Mouse (Mus musculus) neural tube, embryonic 10.5 days (tissue): ENCODE results near the gene Cog2.

Experiments used
- DNase-seq: peaks from one replicate; pipeline ENCODE4 v3.0.0-alpha.2; 2017; ENCODE audit warnings: low spot score; ENCODE audit errors: extremely low spot score

Gene Cog2

GRCm38 (mm10) chr8:124569593-124569992 lies 49.0 kb downstream of the Cog2 start, which contains the start of gene Agt:
Gene Agt, minus strand, starts transcription at chr8:124569706.
- DNase-seq: no peak

- DNase-seq: no peak
Observed at GRCm38 (mm10) chr8:124571732-124572429, 51.3 kb downstream of the Cog2 start.

GRCm38 (mm10) chr8:124572430-124572775 lies 51.8 kb downstream of the Cog2 start:
- no peak for DNase-seq

- DNase-seq: peak; percentile 89
Observed at GRCm38 (mm10) chr8:124573552-124574340, 53.2 kb downstream of the Cog2 start.

- DNase-seq: no peak
Observed at GRCm38 (mm10) chr8:124575811-124576210, 55.2 kb downstream of the Cog2 start, which contains the start of gene Capn9. Gene Capn9, plus strand, starts transcription at chr8:124576111.

- no peak for DNase-seq
Observed at GRCm38 (mm10) chr8:124576751-124577150, 56.2 kb downstream of the Cog2 start.

GRCm38 (mm10) chr8:124585718-124586425 lies 65.3 kb downstream of the Cog2 start:
- no peak for DNase-seq

- no peak for DNase-seq
Observed at GRCm38 (mm10) chr8:124586556-124586955, 66.0 kb downstream of the Cog2 start.

GRCm38 (mm10) chr8:124589393-124589792 lies 68.8 kb downstream of the Cog2 start:
- DNase-seq: no peak
